Mouse (Mus musculus) heart, embryonic 12.5 days (tissue): ENCODE data around the gene Fam98c. TPM values are rescaled to one million over a fixed set of nuclear protein-coding genes. Genes with fewer than 3 reads are reported as not detected.
A peak's percentile ranks its signal among the peaks of the same experiment; 100 is the strongest.
"Not testable (repeated sequence)": the region's sequence is repeated elsewhere in the genome, so short reads cannot be mapped to it uniquely, and the experiment has no call there.

ENCODE experiments used
- ATAC-seq: fragments of 200-750 bp; cut with Nextera tagmentation; 2 replicates; pipeline ENCODE4 v1.8.0; 2017; ENCODE audit warnings: moderate TSS enrichment, moderate library complexity; ENCODE audit not compliant: insufficient number of reproducible peaks, low FRiP score
- H3K27ac ChIP-seq: fragments of 300-500 bp; sonication (generic); 2 replicates; pipeline ENCODE4 v1.5.1; 2016; ENCODE audit warnings: mild to moderate bottlenecking, moderate library complexity; ENCODE audit not compliant: poor library complexity, severe bottlenecking
- H3K27me3 ChIP-seq: fragments of 300-500 bp; sonication (generic); replicated peaks from 2 replicates; pipeline ENCODE4 v1.6.1; 2016; ENCODE audit warnings: mild to moderate bottlenecking, moderate library complexity
- H3K36me3 ChIP-seq: fragments of 300-500 bp; sonication (generic); 2 replicates; pipeline ENCODE4 v1.6.1; 2016; ENCODE audit warnings: mild to moderate bottlenecking, moderate library complexity
- H3K4me1 ChIP-seq: fragments of 300-500 bp; sonication (generic); replicated peaks from 2 replicates; pipeline ENCODE4 v1.6.1; 2016; ENCODE audit warnings: mild to moderate bottlenecking
- H3K4me2 ChIP-seq: fragments of 300-500 bp; sonication (generic); 2 replicates; pipeline ENCODE4 v1.6.1; 2016; ENCODE audit warnings: mild to moderate bottlenecking, moderate library complexity
- H3K4me3 ChIP-seq: fragments of 300-500 bp; sonication (generic); 2 replicates; pipeline ENCODE4 v1.5.1; 2016; ENCODE audit warnings: mild to moderate bottlenecking
- H3K9ac ChIP-seq: fragments of 300-500 bp; sonication (generic); 2 replicates; pipeline ENCODE4 v1.6.1; 2016; ENCODE audit warnings: mild to moderate bottlenecking, moderate library complexity
- H3K9me3 ChIP-seq: fragments of 300-500 bp; sonication (generic); replicated peaks from 2 replicates; pipeline ENCODE4 v1.6.1; 2016; ENCODE audit warnings: mild to moderate bottlenecking, moderate library complexity
- WGBS: fragments of 180-500 bp; shearing (Covaris S2); methylation state at CpG from one replicate; pipeline ENCODE4 v1.1.7; 2016; 5-methylcytosine and 5-hydroxymethylcytosine counted together
- polyA plus RNA-seq: library from polyadenylated mRNA; unstranded; fragments of >200 nt; fragmentation: Nextera tagmentation; extraction: Ambion mirVana; gene quantifications from 2 replicates; pipeline ENCODE4 v1.2.1, GENCODE M21; 2016

Gene Fam98c
- 13.5 TPM in 2 replicates for polyA plus RNA-seq

- Histone ChIP-seq H3K9ac (peak within 1 kb of the TSS; percentile 88), H3K36me3 (peaks cover 11% of the 10 kb centered on the region), H3K4me2 (peak within 1 kb of the TSS; percentile 97), H3K4me1 (peaks cover 3% of the 10 kb centered on the region; the same call in 1 of the 2 replicates), H3K4me3 (peak within 1 kb of the TSS; percentile 91), H3K27ac (peak within 1 kb of the TSS; percentile 76), H3K9me3 (peaks cover 6% of the 10 kb centered on the region; the same call in 1 of the 2 replicates), H3K27me3 (peaks cover 41% of the 10 kb centered on the region)
- 4% methylated on average over 60 of the region's 68 CpGs for WGBS
- peak; percentile 80 for ATAC-seq
Measured at GRCm38 (mm10) chr7:29155838-29156782, at the start of gene Fam98c. Gene Fam98c (minus strand): TSS chr7:29156234.

- no peaks in the 10 kb centered on the region for H3K4me1 ChIP-seq
- no peak overlapping the region for H3K9ac ChIP-seq
- WGBS, result 71% methylated on average over 6 of the region's 6 CpGs
- H3K27ac ChIP-seq, result no peak overlapping the region
- H3K9me3 ChIP-seq, result no peaks in the 10 kb centered on the region
- no peak overlapping the region for H3K4me3 ChIP-seq
- no peak for ATAC-seq
- no peak overlapping the region for H3K4me2 ChIP-seq
- 0 out of 2 replicates have a peak, but pooled peaks cover 3% of the 10 kb centered on the region for H3K27me3 ChIP-seq
- H3K36me3 ChIP-seq, result no peaks in the 10 kb centered on the region
Measured at GRCm38 (mm10) chr7:29202577-29202976, 46.5 kb upstream of the Fam98c start.

- H3K4me3 ChIP-seq, H3K9me3 ChIP-seq, H3K9ac ChIP-seq, ATAC-seq, H3K36me3 ChIP-seq, H3K27me3 ChIP-seq, H3K4me2 ChIP-seq, H3K4me1 ChIP-seq, H3K27ac ChIP-seq: not testable (repeated sequence)
- WGBS, result 81% methylated on average over 1 of the region's 1 CpGs
Measured at GRCm38 (mm10) chr7:29194230-29194629, 38.2 kb upstream of the Fam98c start.

- 90% methylated on average over 4 of the region's 4 CpGs for WGBS
- H3K27me3 ChIP-seq, ATAC-seq, H3K9ac ChIP-seq, H3K4me2 ChIP-seq, H3K36me3 ChIP-seq, H3K9me3 ChIP-seq, H3K27ac ChIP-seq: not testable (repeated sequence)
- H3K4me3 ChIP-seq, result 0 out of 2 replicates have a peak overlapping the region, but pooled peaks have one; percentile 80
- H3K4me1 ChIP-seq, result peaks cover 18% of the 10 kb centered on the region
Measured at GRCm38 (mm10) chr7:29181323-29181722, 25.3 kb upstream of the Fam98c start.

GRCm38 (mm10) chr7:29180854-29181236 lies 24.8 kb upstream of the Fam98c start:
- peaks cover 14% of the 10 kb centered on the region for H3K36me3 ChIP-seq
- peak overlapping the region; percentile 80 for H3K4me3 ChIP-seq
- H3K27ac ChIP-seq, result no peak overlapping the region
- WGBS, result 38% methylated on average over 5 of the region's 5 CpGs
- peak; percentile 27; the same call in 1 of the 2 replicates for ATAC-seq
- H3K9me3 ChIP-seq, result no peaks in the 10 kb centered on the region
- peaks cover 18% of the 10 kb centered on the region for H3K4me1 ChIP-seq
- no peaks in the 10 kb centered on the region for H3K27me3 ChIP-seq
- H3K4me2 ChIP-seq, result peak overlapping the region; percentile 88
- no peak overlapping the region for H3K9ac ChIP-seq

GRCm38 (mm10) chr7:29180077-29180853 lies 24.2 kb upstream of the Fam98c start, which contains the start of gene Psmd8:
Gene Psmd8 (minus strand): TSS chr7:29180701.
- peak within 1 kb of the TSS; percentile 88 for H3K4me2 ChIP-seq
- ATAC-seq, result peak; percentile 95
- peaks cover 18% of the 10 kb centered on the region for H3K4me1 ChIP-seq
- H3K9ac ChIP-seq, result peak within 1 kb of the TSS; percentile 86
- peak within 1 kb of the TSS; percentile 80 for H3K4me3 ChIP-seq
- H3K27ac ChIP-seq, result peak within 1 kb of the TSS; percentile 15; the same call in 1 of the 2 replicates
- H3K27me3 ChIP-seq, result no peaks in the 10 kb centered on the region
- H3K36me3 ChIP-seq, result peaks cover 20% of the 10 kb centered on the region
- H3K9me3 ChIP-seq, result no peaks in the 10 kb centered on the region
- WGBS, result under 1% methylated on average over 62 of the region's 62 CpGs

GRCm38 (mm10) chr7:29179323-29179722 lies 23.3 kb upstream of the Fam98c start:
- Histone ChIP-seq H3K27ac (no peak overlapping the region), H3K36me3 (peaks cover 29% of the 10 kb centered on the region), H3K4me2 (peak overlapping the region; percentile 88), H3K4me3 (peak overlapping the region; percentile 80), H3K4me1 (peaks cover 18% of the 10 kb centered on the region), H3K9ac (peak overlapping the region; percentile 86), H3K27me3 (peaks cover 7% of the 10 kb centered on the region; the same call in 1 of the 2 replicates), H3K9me3 (no peaks in the 10 kb centered on the region)
- ATAC-seq, result no peak
- 28% methylated on average over 7 of the region's 7 CpGs for WGBS

GRCm38 (mm10) chr7:29178106-29178505 lies 22.1 kb upstream of the Fam98c start:
- Histone ChIP-seq H3K27me3 (peaks cover 18% of the 10 kb centered on the region), H3K9ac (no peak overlapping the region), H3K4me2 (0 out of 2 replicates have a peak overlapping the region, but pooled peaks have one; percentile 88), H3K4me3 (no peak overlapping the region), H3K27ac (no peak overlapping the region), H3K9me3 (no peaks in the 10 kb centered on the region), H3K4me1 (peaks cover 18% of the 10 kb centered on the region), H3K36me3 (peaks cover 42% of the 10 kb centered on the region)
- ATAC-seq, result no peak
- WGBS, result 88% methylated on average over 4 of the region's 4 CpGs

- Histone ChIP-seq H3K9me3 (no peaks in the 10 kb centered on the region), H3K4me2 (0 out of 2 replicates have a peak overlapping the region, but pooled peaks have one; percentile 89), H3K4me3 (0 out of 2 replicates have a peak overlapping the region, but pooled peaks have one; percentile 67), H3K9ac (no peak overlapping the region), H3K27ac (no peak overlapping the region), H3K27me3 (peaks cover 54% of the 10 kb centered on the region), H3K4me1 (peaks cover 38% of the 10 kb centered on the region), H3K36me3 (peaks cover 42% of the 10 kb centered on the region)
- no peak for ATAC-seq
- WGBS, result 30% methylated on average over 32 of the region's 32 CpGs
Measured at GRCm38 (mm10) chr7:29172390-29173016, 16.5 kb upstream of the Fam98c start.

GRCm38 (mm10) chr7:29171562-29172097 lies 15.6 kb upstream of the Fam98c start:
- Histone ChIP-seq H3K4me3 (peak overlapping the region; percentile 67), H3K4me2 (peak overlapping the region; percentile 89), H3K4me1 (peaks cover 38% of the 10 kb centered on the region), H3K9ac (peak overlapping the region; percentile 69), H3K27me3 (peaks cover 56% of the 10 kb centered on the region), H3K36me3 (peaks cover 35% of the 10 kb centered on the region), H3K9me3 (no peaks in the 10 kb centered on the region), H3K27ac (no peak overlapping the region)
- no peak for ATAC-seq
- WGBS, result 6% methylated on average over 33 of the region's 34 CpGs
